Mouse (Mus musculus) inflammation-experienced regulatory T-cells, adult 6 months (primary cell): Measurements from ENCODE around the gene Hoxc5. TPM values are rescaled to one million over a fixed set of nuclear protein-coding genes. Genes with fewer than 3 reads are reported as not detected.

Source experiments
- ATAC-seq: one replicate; pipeline ENCODE4 v1.8.0; 2017
- polyA plus RNA-seq, 3 experiments: library from polyadenylated mRNA; unstranded; fragments of 100-300 nt; shearing (Covaris generic); gene quantifications; one replicate each; pipeline ENCODE4 v1.2.1; 2017

Hoxc5 gene
- polyA plus RNA-seq, 3 experiments from 2014 or later = not detected

DNA sequence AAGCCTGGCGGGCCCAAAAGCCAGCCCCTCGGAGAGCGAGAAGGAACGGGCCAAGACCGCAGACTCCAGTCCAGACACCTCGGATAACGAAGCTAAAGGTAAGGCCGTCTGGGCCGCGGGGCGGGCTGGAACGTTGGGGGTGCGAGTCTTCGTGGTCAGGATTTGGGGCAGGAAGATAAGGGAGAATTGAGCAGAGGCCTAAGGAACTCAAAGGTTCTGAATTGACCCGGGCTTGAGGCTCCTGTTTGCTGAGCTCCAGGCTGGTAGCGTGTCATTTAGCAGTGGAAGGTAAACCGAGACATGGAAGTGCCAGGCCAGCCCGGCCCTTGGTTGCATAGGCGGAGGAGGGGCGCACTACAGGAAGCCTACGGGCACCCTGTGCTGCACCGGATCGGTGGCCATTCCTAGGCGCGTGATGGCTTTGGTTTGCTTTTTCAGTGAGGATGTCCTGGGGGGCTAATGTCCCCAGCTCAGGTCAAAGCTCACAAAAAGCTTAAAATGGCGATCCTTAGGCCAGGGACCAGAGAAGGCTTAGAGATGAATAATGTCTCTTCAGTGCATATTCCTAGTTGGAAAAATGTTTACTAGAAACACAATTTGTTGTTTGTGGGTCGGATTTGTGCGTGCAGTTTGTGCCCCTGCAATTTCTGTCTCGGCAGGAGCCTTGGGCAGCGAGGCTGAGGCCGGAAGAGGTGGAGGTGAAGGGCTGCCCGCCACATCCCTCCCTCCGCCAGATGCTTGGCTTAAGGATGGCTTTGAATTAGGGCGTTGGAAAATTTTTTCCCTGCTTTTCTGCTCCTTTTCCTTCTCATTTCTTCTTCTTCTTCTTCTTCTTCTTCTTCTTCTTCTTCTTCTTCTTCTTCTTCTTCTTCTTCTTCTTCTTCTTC is 511 bp downstream of the Hoxc5 start:
- ATAC-seq = no peak

DNA sequence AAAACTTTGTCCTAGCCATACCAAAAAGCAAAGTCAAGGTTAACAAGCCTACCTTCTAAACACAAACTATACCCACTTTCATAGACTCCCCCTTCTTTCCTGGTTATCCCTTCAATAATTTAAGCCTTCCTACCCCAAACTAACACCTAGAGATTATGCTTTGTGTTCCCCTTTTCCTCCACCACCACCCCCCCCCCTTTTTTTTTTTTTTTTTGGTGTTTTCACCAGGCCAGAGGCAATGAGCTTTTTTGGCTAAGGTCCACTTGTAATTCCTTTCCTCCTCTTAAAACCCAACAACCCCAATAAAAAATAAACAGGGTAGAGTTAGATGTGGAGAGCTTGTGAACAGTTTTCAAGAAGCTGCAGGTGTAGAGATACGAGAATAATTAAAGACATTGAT is 2.1 kb downstream of the Hoxc5 start:
- ATAC-seq = no peak

DNA sequence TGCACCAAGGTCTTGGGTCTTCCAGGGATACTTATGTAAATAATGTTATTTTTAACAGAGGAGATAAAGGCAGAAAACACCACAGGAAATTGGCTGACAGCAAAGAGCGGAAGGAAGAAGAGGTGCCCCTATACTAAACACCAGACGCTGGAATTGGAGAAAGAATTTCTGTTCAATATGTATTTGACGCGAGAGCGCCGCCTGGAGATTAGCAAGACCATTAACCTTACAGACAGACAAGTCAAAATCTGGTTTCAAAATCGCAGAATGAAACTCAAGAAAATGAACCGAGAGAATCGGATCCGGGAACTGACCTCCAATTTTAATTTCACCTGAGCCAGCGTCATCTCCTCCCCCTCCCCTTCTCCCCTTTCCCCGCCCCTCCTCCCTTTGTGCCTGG is 3.5 kb downstream of the Hoxc5 start:
- ATAC-seq = no peak

DNA sequence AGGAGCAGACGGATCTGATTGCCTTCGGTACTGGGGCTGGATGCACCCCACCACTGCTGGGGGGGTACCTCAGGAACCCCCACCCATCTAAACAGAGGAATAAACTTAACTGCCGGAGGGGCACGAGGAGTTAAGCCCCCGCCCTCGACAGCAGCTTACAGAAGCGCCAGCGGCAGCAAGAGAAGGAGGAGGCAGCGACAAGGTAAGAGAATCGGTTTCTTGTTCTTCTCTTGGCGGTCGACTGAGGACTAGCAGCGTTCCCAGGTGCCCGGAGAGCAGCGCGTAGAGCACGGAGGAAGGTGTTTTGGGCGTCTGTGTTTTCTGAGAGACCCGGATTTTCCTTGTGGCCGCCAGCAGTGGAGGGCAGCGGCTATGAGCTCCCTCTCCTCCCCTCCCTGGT is 5.0 kb downstream of the Hoxc5 start:
- ATAC-seq = no peak

DNA sequence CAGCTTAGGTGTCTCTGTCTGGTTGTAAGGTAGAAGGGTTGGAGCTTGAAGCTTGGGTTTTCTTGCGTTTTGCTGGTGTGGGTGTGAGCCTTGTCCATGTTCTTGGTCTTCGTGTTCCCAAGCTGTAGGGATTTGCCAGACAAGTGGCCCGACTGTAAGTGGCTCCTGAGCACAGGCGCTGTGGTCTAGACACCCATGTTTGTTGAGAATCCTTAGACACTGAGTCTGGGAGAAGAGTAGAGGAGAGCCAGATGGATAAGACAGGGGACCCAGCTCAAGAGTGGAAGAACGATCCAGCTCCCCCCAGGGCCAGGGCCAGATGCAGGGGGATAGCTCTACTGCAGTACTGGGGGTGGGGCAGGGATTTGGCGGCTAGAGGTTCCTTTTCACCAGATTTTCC is 5.5 kb downstream of the Hoxc5 start:
- ATAC-seq = no peak

DNA sequence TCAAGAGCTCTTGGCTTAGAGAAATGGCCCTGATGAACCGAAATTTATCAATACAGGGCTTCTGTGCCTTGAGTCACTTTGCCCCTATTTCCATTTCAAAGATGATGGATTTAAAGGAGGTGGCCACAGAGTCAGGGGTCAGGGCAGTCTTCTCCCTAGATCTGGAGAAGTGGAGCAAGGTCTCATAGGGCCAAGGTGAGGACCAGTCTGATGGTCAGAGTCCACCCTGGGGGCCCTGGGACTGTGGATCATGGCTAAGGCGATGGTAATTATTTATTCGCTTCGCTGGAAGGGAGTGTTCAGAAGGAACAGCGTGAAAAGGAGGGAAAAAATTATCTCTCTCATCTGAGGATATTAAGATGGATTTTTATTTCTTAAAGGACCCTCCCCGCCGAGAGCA is 7.8 kb downstream of the Hoxc5 start:
- no peak for ATAC-seq

DNA sequence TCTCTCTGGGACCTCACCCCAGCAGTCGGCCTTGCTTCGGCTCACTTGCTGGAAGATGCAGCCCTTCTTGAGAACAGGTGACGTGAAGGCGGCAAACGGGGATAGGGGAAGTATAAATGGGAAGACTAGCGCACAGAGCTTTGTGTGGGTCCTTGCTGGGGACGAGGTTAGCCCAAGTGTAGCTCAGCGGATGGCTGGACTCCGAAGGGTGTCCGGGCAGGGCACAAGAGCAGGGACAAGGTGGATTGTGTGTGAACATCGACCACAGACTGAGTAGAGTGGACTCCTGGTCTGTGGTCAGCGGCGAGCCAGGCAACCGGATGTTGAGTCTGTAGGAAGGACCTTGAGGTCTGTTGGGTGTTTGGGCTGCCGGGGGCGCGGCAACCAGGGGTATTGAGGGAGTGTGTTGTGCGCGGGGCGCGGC is 8.5 kb downstream of the Hoxc5 start:
- no peak for ATAC-seq

DNA sequence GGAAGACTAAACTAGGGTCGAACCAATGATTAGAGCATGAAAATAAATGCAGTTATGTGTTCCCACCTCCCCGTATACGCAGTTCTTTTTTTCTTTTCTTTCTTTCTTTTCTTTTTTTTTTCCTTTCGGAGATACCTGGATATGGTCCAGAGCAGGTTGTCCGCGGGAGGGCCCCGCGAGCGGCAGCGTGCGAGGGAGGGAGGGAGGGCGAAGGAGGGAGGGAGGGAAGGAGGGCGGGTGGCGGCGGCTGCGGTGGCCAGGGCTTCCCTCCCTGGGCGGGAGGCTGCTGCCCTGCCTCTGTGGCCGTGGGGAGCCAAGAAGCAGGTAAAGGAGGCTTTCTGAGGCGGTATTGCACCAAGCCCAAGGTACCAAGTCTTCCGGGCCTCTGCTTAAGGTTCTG is 8.9 kb downstream of the Hoxc5 start, which contains the start of gene Hoxc9:
TSS of gene Hoxc9 (plus strand) at position 269 of the 400 bp plus-strand sequence.
- ATAC-seq = no peak

DNA sequence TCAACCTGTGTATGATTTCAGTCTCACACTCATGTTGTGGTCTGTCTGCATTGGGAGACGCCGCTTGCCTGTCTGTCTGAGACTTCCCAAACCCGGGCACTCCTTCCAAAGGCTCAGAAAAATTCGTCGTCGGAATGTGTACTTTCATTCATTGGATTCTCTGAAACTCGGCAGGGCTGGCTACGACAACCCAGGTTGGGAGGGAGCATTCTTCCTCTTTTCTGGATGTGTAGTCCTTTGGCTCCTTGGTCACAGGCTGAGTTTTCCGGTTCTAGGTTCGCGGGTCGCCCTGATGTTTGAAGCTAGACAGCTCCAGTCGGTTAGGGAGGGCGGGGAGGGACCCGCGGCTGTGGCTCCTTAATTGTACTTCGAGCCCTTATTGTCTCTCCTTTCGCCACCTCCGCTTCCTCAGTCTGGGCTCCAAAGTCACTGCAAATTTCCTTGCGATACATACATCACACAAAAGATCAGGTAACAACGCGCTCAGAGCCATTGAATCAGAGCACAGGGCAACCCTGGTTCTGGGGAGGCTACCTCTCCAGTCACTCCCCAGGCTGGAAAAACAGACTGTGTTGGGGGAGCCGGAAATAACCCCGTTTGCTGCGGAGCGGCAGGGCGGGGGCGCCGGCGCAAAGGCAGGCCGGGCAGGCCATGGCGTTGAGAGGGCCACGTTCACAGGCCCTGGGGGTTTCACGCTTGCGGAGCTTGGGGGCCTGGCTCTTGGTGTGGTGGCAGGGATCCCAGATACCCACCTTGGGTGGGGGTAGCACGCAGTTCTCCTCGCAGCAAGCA is 9.6 kb downstream of the Hoxc5 start:
- peak; percentile 53 for ATAC-seq

DNA sequence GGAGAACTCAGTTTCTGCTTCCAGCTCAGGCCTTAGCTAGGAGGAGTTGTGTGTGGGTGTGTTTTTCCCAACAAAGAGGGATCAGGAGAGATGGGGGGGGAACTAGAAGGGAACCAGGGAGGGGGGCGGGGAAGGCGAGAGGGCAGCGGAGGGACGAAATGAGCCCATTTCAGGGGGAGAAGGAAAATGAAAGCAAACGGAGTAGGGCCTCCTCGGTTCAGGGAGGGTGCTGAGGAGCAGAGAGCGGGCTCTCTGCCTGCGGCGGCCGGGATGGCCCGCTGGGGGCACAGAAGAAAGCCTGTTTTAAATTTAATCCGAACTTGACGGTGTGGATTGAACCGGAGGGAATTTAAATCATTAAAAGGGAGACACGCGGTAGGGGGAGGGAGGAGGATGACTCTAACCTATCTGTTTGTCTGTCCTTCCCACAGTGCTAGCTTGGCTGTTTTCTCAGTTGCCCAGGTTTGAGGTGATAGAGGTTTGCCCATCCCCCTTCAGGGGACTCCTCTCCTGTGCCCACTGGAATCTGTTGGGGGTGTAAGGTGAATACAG is 10.3 kb downstream of the Hoxc5 start:
- ATAC-seq = peak; percentile 50

DNA sequence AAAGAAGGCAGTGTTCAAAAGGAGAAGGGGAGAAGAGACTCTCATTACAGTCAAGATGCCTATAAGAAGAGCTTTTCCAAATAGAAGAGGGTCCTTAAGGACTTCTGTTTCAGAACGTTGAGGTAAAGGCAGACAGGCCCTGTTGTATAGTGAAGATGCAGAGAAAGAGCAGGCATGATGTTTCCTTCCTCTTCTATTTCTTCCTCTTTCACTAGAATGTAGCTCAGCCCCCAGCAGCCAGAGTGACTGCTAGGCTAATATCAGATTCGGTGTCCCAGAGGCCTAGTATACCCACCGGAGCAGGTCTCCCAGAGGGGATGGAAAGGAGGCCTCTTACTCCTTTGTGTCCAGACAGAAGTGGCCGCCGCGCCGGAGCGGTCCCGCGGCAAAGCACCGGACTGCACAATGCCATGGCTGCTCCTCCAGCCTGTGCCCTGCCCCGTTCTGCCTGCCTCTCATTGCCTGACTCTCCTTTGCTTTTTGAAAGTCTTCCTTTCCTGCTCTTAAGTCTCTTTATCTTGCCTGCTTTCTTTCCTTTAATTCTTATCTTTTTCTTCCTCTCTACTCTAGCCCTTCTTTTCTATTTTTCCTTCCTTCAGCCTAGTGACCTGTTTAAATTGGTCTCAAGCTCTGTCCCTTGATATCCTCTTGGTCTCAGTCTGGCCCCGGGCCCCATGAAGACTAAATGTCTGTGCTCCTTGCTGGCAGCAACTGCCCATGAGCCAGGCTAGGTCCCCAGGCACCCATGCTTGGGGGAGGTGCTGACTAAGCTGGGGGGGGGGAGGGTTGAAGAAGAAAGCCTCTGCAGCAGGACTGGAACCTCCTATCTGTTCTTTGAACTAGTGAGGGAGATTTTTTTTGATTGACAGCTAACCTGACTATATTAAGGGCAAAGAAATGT is 11.6 kb downstream of the Hoxc5 start:
- ATAC-seq = no peak

DNA sequence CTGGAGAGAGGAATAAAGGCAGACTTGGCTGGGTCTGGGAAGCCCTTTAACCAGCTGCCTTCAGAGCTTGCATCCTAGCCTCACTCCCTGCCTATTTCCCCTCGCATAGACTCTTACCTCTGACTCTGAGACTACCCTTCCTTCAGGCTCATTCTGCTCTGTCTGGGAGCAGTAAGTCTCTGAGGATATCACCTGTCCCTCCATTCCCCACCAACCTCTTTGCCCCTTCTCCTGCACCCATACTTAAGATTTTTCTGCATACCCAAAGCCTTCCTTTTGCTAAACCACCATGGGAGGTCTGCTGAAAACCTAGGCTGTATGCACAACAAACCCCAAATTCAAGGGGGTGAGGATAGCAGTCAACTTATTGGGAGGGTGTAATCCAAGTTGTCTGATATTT is 12.7 kb downstream of the Hoxc5 start:
- ATAC-seq = no peak

DNA sequence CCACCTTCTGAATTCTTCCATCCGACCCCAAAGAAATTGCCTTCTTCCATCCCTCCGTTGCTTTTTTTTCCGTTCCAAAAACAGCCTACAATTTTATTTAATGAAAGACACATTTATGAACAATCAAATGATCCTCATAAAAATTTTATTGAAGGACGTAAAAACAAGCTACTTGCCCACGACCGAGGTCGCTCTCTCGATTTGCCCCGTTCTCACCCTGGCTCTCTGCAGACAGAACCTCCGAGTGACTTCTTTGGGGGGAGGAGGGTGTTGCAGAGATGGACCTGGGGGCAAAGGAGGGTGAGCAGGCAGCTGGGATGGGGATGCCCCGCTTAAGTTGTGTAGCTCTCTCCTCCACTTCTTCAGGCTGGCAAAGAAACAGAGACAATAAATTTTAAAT is 13.1 kb downstream of the Hoxc5 start:
- no peak for ATAC-seq

DNA sequence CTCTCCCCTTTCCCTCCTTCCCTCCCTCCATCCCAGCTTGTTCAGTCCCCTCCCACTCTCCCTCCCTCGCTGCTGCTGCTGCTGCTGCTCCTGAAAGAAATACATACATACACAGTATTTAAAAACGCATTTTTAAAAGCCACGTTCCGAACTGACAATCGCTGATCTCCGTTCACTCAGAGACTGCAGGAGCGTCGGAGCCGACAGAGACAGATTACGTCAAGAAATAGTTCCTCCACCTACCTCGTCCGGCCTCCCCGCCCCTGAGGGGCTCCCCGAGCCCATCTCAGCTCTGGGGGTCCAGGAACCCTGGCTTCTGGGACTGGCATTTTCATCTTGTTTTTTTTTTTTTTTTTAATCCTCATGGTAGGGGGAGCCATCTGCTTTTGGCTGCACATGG is 13.7 kb downstream of the Hoxc5 start:
- no peak for ATAC-seq

DNA sequence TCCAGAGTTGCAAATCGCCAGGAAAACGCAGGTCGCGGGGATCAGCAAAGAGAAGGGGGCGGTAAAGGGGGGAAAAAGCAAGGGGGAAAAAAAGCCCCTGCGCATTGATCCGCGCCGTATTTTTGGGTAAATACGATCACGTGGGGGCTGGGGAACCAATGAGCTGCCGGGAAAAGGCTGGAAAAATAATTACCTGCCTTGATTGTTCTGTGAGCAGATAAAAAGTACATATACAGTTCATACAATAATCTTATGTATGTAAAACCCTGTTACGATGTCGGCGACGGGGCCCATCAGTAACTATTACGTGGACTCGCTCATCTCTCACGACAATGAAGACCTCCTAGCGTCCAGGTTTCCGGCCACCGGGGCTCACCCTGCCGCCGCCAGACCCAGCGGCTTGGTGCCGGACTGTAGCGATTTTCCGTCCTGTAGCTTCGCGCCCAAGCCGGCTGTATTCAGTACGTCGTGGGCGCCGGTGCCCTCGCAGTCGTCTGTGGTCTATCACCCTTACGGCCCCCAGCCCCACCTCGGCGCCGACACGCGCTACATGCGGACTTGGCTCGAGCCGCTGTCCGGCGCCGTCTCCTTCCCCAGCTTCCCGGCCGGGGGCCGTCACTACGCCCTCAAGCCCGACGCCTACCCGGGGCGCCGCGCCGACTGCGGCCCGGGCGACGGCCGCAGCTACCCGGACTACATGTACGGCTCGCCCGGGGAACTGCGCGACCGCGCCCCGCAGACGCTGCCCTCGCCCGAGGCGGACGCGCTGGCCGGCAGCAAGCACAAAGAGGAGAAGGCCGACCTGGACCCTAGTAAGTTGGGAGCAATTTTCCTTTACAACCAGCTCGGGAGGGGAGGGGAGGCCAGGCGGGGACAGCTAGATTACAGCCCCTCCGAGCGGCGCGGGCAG is 14.4 kb downstream of the Hoxc5 start:
- peak; percentile 29 for ATAC-seq

DNA sequence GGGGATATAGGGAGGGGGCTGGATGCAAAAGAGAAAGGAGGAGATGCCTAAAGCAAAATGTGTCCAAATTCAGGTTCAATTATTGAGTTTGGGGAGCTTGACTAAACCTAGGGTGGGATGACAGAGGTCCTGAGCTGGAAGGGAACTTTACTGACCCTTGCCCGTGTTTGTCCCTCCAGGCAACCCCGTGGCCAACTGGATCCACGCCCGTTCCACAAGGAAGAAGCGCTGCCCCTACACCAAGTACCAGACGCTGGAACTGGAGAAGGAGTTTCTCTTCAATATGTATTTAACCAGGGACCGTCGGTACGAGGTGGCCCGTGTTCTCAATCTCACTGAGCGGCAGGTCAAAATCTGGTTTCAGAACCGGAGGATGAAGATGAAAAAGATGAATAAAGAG is 16.5 kb downstream of the Hoxc5 start:
- ATAC-seq = no peak

DNA sequence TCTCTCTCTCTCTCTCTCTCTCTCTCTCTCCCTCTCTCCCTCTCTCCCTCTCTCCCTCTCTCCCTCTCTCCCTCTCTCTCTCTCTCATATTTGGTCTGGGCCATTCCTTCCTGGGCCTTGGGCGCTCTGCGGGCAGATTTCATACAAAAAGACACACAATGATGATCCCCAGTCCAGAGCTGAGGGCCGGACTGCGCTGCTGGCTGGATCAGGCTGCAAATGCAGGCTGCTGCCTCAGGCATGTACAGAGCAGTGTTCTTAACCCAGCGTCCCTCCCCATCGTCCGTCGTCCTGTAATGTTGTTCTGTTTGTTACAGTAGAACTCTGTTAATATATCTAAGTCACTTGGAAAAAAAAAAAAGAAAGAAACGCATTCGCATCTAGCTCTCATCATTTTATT is 17.3 kb downstream of the Hoxc5 start:
- no peak for ATAC-seq

DNA sequence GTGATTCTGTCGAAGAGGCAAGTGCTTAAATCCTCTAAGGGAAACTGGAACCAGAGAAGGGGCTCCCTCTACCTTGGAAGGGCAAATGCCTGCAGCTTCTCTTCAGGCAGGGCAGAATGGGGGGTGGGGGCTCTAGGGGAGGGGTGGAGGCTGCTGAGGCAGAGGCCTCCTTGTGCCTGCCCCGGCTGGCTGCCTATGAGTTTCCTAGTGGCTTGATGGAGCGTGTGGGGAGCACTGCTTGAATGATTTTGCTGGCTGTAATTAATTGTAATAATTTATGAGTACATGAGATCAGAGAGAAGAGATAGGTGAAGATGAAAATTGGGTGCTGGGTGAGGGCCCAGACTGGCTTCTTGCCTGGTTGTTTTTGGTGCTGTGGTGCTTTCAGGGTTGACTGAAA is 17.7 kb downstream of the Hoxc5 start:
- no peak for ATAC-seq

DNA sequence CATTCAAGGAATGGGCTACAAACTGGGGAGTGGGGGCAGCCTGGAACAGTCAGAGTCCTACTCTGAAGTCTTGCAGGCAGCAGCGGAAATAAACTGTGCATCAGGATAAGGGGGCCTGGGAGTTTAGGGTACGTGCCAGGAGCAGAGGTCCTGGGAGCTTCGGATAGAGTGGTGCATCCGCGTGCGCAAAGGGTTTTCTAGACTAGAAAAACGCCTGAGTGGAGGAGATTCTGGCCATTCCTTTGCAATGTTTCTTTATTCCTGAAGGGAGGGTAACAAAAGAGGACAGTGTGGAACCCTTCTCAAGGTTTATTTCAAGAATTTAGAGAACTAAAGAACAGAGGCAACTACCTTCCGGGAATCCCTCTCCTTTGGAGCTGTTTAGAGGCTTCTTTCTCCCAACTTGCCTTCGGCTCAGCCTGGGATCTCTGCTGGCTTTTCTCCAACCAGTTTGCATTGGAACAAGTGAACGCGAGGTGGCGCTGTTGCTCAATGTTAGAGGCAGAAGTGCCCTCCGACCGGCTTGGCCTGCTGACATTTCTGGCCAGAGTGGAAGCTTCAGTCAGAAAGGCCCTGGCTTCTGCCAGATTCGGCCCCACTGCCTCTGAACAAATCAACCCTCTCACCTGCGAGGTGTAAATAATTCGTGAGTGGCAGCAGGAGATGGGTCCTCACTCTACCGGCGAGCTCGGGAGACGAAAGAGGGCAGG is 20.0 kb downstream of the Hoxc5 start:
- peak; percentile 69 for ATAC-seq

DNA sequence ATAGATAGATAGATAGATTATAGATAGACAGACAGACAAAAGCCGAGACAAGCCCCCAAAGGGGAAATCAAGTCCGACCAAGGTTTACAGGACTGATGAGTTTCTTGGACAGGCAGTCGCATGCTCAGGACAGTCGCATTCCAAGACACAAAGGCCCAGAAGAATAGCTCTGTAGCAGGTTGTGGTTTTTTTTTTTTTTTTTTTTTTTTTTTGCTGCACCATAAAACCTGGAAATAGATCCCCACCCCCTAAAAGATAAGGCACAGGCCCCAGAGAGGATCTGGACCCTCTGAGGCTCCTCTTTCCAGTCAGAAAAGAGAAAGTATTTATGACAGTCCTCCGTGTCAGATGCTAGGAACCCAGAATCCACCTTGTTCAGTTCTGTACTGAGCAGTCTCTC is 20.8 kb downstream of the Hoxc5 start:
- no peak for ATAC-seq
